In genomic region chr3:28093684-28094302, GRCm38 (mm10) we compare ENCODE assay signal across 21 mouse cellular contexts.
"Had no signal": no experiment of that assay in that cellular context is flagged by ENCODE, and none has a peak within 500 bp of the region (broad histone marks: within the 10 kb centered on the region; RNA-seq: fewer than 3 reads in every experiment).

No protein-coding gene starts in this region.

- H3K9ac ChIP-seq: kidney, embryonic 15.5 days; limb, embryonic 12.5 days; limb, embryonic 15.5 days; liver, embryonic 14.5 days; liver, postnatal 0 days; lung, embryonic 14.5 days had no signal

- H3K27me3 ChIP-seq: kidney, embryonic 15.5 days; limb, embryonic 15.5 days had no signal

- H3K4me1 ChIP-seq: kidney, embryonic 15.5 days; limb, embryonic 15.5 days had no signal

- H3K4me3 ChIP-seq: kidney, embryonic 15.5 days; limb, embryonic 12.5 days; limb, embryonic 15.5 days had no signal

- DNase-seq: kidney, adult 2 months; kidney, postnatal 14 days; kidney, postnatal 4 days; left cerebral cortex, postnatal 4 days; liver, postnatal 0 days; lung, embryonic 14.5 days; right cerebral cortex, adult 18-20 months; right cerebral cortex, postnatal 14 days; right cerebral cortex, postnatal 4 days; thymus, adult 2 months; thymus, postnatal 14 days; thymus, postnatal 4 days had no signal

- ATAC-seq: intestine, postnatal 0 days; liver, postnatal 0 days; lung, postnatal 0 days had no signal

- H3K9me3 ChIP-seq: kidney, embryonic 15.5 days; limb, embryonic 12.5 days; limb, embryonic 15.5 days had no signal

- H3K4me2 ChIP-seq: kidney, embryonic 15.5 days; limb, embryonic 12.5 days; limb, embryonic 15.5 days; liver, embryonic 11.5 days; lung, embryonic 14.5 days had no signal

- H3K27ac ChIP-seq: kidney, embryonic 15.5 days; limb, embryonic 12.5 days; limb, embryonic 15.5 days; liver, embryonic 14.5 days; macrophage; stomach, postnatal 0 days had no signal

- H3K36me3 ChIP-seq: kidney, embryonic 15.5 days; limb, embryonic 12.5 days had no signal
